Mouse (Mus musculus) thymus, postnatal 14 days (tissue): ENCODE data around the gene Gm20773.
"Not testable (repeated sequence)": the region's sequence is repeated elsewhere in the genome, so short reads cannot be mapped to it uniquely, and the experiment has no call there.

Experiments
- DNase-seq: peaks from one replicate; pipeline ENCODE4 v3.0.0; 2021

The Gm20773 gene

DNA sequence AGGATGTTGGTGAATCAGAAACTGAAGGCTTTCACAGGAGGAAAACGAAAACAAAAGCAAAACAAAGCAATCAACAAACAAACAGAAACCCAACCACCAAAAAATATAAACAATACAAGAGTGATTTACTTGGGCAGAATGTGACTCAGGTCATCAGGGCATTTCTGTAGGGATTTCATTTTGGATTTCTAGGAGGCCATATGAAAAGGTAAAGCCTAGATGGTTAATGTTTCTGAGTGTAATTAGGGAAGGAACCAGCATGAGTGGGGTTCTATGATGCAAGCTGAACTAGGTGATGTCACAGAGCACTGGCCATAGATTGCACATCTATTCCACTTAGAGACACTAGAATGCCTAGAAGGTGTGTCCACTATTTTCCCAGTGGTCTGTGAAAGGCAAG is at the start of gene Gm20773:
Gene Gm20773 (plus strand): TSS at position 301 of the 400 bp plus-strand sequence.
- DNase-seq, result not testable (repeated sequence)

DNA sequence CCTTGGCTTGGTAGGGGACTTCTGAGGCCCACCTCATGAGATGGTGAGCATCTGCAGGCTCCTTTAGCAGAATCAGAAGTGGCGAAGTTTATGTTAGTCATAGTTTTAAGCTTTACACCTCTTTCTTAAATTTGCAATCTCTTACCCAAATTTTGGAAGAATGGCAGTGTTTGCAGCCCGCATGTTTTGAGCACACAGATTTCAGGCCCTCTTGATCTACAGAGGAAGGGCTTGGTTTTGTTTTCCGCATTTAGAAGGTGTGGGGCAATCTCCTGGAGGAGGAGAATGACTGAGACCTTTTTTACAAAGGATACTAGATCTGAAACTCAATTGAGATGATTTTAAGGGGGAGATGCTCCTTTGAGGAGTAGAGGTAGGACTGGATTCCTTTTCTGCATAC is 28.3 kb upstream of the Gm20773 start, which contains the start of gene Gm21866:
Gene Gm21866 (minus strand): TSS at position 101 of the 400 bp plus-strand sequence.
- DNase-seq, result not testable (repeated sequence)
